Mouse (Mus musculus) CD4-positive helper T cell, adult 2 months (primary cell): Measurements from ENCODE around the gene Zfp273.
"Not testable (repeated sequence)": the region's sequence is repeated elsewhere in the genome, so short reads cannot be mapped to it uniquely, and the experiment has no call there.

Experiments used
- DNase-seq: peaks from one replicate; pipeline ENCODE4 v3.0.0-alpha.2; 2012; ENCODE audit warnings: low read depth, missing footprints, low spot score

Zfp273 gene

DNA sequence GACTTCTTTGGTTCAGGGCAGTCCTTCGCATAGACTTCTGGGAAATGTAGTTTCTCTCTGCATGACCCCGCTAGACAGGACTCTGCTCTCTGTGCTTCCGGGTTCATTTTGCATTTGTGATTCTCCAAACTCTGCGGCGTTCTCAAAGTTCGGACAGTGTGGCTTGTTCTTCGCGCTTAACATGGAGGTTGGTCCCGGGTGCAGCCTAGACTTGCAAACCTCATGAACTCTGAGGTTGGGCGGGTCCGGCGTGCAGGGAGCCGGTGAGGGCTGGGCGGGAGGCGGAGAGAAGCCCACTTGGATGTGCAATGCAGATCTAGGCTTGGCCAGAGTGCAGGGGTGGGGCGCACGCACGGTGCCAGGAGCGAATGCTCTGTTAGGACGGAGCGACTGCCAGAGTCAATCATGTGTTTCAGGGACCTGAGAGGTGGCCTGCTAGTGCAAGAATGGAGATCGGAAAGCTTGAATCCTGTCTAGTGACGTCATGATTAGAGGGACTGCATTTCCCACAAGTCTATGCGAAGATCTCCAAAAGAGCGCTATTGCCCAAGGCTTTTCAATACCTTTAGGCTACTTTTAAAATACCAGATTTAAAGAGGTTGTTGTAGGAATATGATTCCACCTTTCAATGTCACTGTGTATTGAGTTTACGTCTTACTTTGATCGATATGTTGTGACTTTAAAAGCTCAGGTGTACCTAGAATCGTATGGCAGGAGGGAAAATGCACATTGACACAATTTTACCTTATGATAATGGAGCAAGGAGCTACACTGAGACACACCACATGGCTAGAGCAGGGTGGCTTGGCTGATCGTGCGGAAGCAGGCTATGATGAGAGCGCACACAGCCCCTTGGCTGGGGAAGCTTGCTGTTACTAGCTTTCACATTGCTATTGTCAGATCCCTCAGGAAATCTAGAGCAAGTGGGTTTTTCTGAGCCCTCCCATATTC, at the start of gene Zfp273:
Gene Zfp273 (plus strand): TSS at position 31 of the 951 bp plus-strand sequence.
- peak; percentile 85 for DNase-seq

DNA sequence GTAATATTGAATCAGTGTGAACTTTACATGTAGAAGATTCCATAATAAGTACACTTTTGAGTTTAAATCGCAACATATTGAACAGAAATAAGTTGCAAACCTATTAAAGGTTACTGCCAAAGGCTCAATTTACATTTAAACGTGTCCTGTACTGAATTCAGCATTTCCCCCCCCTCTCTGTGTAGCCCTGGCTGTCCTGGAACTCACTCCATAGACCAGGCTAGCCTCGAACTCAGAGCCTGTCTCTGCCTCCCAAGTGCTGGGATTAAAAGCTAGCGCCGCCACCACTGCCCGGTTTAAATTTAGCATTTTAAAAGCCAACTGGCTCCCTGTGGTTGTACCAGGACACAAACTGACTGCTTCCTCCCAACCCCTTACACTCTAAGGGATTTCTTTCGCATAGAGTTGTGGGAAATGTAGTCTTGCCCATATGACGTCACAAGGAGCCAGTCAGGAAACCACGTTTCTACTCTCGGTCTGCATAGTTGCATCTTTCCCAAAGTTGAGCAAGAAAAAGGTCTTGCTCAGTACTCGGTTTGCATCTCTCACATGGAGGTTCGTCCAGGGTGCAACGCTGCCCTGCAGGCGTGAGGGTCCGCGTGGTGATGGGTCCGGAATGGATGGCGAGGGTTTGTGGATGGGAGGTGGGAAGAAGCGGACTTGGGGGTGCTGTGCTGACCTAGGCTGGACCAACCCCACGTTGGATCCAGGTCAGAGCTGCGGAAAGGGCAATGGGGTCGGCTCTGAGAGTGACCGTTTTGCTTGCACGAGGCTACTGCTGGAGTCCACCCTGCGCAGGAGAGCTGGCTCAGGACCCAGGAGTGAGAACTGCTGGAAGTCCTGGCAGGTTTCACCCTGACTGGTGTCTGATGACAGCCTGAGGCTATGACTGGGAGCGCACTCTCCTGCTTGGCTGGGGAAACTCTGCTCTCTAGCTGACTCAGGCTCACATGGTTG, 34.0 kb upstream of the Zfp273 start, which contains the start of gene Zfp493:
Gene Zfp493 (plus strand): TSS at position 429 of the 957 bp plus-strand sequence.
- peak; percentile 77 for DNase-seq

DNA sequence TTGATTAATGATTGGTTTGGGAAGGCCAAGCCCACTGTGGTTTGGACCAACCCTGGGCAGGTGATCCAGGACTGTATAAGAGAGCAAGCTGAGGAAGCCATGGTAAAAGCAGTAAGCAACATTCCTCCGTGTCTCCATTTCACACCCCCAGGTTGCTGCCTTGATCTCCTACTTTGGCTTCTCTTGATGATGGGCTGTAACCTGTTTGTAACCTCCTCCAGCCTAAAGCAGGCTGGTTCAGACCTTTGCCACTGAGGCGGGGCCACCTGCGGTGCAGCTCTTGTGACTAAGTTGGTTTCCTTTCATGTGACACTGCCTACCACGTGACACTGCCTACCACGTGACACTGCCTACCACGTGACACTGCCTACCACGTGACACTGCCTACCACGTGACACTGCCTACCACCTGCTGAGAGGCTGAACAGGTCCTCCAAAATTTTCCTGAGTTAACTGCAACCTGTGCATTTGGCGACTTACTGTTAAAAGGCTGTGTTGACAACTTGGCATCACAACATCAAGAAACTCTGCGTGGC, 21.6 kb upstream of the Zfp273 start:
- DNase-seq: no peak

DNA sequence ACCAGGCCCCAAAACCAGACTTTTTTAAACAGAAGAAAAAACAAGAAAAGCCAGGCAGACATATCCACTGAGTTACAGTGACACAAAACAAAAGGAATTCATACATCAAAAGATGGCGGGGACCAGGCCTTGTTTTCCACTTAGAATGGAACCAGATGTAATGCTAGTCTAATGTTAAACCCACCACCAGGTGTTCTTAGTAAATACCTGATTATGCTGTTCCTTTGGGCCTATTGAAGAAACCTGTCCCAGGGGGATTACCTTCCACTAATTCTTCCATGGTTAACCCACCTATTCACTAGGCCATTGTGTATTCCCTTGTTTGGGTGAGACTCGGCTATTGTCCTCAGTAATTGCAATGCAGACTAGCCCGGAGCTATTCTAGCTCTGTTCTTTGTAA, 14.9 kb upstream of the Zfp273 start:
- DNase-seq: no peak

DNA sequence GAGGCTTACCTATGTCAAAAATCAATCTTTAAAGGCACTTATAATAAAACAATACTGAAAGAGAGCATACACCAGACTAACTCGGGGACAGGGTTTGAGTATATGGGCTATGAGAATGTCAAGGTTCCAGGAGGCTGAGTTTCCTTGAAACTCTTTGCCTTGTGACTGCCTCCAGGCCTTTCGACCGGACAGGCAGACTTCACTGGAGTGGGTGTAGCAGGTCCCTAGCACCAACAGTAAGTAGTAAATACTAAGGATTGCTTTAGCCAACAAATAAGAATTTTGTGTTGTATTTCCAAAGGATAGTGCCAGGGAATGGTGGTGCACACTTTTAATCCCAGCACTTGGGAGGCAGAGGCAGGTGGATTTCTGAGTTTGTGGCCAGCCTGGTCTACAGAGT, 14.4 kb upstream of the Zfp273 start:
- not testable (repeated sequence) for DNase-seq

DNA sequence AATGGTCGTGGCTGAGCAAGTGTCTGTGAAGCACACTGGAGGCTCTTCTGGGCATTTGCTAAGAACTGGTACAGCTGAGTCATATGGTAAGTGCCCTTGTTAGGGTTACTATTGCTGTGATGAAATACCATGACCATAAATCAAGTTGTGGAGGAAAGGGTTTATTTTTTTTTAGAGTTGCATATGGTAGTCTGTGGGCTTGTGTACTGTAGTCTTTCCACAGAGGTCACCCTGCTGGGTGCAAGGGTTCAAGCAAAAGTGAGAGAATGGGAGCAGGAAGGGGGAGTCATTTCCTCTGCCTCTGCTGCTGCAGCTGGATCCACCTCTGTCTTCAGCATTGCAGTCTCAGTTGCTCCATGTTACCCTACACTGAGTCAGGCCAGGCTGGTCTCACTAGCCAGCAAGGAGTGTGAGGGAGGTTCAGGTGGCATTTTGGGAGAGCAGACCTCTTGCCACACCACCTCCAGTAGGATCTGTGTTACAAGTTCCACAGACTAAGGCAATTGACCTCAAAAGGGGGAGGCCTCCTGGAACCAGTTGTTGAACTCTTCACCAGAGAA, 1.8 kb upstream of the Zfp273 start:
- no peak for DNase-seq

DNA sequence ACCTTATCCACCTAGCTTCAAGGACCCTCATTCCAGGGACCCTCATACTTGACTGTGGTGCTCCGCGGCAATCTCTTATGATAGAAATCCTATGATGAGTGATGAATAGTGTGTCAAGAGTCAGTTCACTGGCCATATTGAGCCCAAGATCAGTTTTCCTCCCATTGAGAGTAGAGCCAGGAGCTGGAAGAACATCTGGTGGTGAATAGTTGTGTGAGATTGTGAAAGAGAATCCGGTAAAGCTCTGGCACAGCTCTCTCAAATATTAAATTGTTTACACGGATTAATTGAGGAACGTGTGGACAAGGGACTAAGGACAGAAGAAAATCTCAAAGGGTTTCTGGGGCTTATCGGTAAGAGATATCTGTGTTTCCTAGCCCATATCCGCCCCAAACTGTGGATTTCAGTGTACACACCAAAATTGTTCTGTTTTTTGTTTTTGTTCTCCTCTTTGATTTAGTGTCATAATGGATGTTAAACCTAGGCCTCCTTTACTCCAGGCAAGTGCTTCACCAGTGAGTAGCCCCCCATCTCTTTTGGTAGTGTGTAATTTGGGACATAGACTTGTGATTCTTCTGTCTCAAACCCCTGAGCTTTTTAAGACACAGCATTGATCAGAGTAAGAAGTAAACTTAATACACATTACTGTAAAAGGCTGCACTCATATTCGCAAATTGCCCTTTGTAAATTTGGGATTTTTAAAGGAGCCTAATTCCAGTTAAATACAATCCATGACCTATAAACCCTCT, 405 bp upstream of the Zfp273 start:
- DNase-seq: no peak

DNA sequence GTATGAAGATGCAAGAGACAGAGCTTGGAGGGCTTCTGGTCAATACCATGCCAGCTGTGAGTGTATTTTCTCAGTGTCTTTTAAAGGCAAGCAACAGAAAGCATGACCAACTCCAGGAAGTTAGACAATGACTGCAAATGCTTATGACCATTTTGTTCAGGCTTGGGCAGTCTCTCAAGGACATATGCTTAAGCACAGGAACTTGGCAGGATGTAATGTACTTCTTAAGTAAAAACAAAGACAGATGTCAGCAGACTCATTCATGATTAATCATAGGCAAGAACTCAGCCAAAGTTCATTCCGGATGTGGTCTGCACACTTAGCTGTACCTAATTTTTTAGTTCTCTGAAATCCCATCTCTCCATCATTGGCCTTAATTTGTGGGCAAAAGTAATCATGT, 5.1 kb downstream of the Zfp273 start:
- no peak for DNase-seq

DNA sequence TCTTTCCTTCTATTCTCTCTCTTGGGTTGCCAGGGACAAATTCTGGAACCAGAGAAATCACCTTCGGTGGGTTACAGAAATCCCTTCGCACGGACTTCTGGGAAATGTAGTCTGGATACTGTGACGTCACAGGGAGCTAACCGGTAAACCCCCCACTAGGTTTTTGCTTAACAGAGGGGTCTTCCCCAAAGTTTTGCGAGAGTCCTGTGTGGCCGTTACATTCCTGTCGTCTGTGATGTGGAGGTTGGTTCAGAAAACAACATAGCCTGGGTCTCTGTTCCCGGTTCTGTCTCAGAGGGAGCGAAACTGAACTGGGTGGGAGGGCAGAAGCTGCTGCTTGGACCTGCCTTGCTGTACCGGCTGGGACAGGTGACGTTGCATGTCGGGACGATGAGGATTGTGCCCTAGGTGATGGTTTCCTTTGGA, 17.4 kb downstream of the Zfp273 start, which contains the start of gene Gm10037:
Gene Gm10037 (plus strand): TSS at position 196 of the 426 bp plus-strand sequence.
- DNase-seq: peak; percentile 58

DNA sequence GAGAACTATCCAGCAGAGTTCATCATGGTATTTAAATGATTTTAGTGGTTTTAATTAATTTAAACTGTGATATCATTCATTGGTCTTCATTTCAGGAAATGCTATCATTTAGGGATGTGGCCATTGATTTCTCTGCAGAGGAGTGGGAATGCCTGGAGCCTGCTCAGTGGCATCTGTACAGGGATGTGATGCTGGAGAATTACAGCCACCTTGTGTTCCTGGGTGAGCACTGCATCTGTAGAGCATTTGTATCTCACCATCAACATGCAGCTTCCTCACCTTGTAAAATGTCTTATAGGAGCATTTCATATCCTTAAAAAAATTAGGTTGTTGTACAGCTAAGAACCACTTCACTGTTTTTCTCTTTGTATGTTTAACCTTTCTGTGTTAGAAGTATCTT, 19.6 kb downstream of the Zfp273 start:
- DNase-seq: not testable (repeated sequence)

DNA sequence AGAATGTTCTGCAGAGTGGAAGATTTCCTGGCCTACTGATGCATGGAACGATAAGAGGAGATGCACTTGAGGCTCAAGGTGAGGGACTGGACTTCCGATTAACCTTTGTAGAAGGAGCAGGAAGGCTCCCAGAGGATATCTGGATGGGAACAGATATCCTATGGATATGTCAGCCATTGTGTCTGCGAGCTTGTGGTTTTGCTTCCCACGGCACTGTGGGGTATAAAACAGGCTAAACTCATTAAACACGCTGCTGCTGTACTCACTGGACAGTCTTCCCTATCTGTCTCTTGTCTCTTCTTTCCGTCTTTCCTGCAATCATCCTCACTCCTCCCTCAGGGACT, 30.2 kb downstream of the Zfp273 start:
- peak; percentile 2 for DNase-seq

DNA sequence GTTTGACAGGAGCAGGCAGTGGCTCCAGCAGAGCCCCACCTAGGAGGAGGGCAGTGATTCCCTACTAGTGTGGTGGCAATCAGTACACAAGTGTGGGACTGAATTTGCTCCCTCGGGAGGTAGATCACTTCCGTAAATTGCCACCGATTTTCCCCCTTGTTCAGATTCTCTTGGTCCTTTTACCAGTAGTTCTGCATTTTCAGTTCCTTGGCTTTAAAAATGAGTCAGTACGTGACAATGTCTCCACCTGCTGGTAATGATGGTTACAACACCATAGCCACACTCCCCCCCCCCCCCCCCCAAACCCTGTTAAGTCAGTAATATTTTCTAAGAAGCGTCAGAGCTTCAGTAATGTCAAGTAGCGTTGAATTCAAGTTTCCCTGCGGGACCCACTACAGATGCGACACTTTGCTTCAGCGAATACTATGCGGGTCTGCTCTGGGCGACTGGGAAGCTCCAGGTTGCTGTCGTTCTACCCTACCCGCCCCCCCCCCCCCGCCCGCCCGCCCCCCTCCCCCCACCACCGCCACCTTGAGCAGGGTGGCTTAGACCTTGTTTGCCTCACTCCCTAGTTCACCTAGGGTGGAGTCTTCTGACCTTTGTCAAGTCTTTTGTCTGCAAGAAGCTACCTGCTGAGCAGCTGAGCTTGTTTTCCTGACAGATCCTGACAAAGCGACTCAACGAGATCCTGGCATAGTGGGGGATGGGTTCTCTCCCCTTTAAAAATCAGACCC, 30.7 kb downstream of the Zfp273 start:
- peak; percentile 68 for DNase-seq

DNA sequence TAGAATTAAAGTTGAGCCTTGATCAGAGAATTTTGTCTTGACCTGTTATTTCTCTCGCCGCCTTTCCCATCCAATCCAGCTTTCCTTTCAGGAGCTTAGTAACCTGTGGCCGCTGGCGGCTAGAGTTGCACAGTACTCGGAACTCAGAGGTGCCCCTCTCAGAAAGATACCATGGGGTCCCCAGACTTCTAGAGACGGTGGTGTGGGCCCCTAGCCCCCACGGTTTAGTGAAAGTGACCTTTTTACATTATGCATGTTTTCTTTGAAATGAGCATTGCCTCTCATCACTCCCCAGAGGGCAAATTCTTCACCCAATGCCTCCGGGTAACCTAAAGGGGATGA, 31.3 kb downstream of the Zfp273 start:
- DNase-seq: no peak

DNA sequence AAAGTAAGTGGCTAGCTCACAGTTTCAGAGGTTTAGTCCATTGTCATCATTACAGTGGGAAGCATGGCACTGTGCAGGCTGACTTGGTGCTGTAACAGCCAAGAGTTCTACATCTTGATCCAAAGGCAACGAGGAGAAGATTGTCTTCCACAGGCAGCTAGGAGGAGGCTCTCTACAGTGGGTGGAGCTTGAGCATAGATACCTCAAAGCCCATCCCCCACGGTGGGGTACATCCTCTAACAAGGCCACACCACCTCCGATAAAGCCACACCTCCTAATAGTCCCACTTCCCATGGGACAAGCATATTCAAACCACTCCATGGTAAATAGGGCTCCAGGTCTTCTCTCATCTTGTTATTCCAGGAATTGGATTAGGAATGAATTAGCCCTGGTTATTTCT, 36.8 kb downstream of the Zfp273 start:
- DNase-seq: no peak

DNA sequence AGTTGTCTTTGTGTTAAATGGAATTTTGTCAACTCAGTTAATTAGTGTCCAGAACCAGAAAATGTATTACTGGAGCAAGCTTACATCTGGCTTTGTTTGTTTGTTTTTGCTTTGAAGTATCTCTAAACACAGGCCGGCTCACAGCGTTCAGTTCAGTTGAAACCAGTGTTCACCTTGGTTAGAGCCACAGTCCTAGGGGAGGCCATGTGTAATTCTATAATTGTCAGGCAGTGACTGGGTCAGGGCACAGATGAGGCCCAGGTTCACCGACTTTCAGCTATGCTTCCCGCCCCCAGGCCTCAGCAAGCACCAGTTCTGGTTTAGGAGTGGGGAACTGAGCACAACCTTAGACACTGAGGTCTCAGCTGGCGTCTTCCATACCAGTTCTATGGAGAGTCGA, 39.6 kb downstream of the Zfp273 start:
- DNase-seq: no peak

DNA sequence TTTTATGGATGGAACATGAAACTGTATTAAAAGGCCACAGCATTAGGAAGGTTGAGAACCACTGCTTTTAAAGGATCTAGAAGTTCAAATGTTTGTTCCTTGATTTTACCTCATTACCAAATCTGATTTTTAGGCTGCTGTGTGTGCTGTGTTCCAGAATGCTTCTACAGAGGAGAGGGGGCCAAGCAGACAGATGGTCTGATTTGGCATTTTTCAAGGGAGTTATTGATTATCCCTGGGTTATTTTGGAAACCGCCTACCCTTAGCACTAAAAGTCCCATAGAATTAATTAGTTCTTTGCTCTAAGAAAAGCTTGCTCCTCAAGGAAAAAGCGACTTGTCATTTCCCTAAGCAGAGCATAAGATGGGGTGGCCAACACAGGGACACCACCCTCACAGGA, 40.4 kb downstream of the Zfp273 start:
- DNase-seq: no peak

DNA sequence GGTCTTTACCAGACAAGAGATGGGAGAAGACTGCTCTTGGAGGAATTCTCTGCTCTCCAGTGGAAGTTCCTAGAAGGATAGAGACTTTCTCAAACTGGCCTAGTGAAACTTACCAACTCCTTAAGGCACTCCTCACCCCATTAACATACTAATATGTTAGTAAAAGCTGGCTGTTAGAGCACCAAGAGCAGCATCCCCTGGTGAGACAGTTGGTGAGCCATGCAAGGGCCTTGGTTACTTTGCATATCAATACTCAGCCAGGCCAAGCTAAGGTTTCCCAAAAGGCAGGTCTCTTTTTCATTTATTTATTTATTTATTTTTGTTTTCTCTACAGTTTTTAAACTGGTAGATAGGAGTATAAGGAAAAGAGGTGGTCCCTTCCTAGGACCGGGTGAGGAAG, 43.8 kb downstream of the Zfp273 start:
- DNase-seq: no peak

DNA sequence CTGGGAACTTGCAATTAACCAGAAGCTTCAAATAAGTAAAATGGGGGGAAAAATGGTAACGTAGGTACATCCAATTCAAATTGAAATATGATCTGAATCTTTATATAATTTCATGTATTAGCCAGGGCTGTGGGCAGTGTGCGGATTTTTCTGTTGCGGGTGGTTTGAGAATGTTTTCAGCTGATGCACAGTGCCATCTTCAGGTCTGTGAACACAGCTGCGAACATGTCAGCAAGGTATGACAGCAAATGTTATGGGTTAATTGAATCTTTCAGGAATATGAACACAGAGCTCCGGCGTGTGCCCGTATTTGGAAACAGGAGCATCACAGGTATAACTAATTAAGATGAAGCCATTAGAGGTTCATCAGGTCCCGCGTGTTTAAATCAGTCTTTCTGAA, 49.0 kb downstream of the Zfp273 start:
- DNase-seq: no peak

DNA sequence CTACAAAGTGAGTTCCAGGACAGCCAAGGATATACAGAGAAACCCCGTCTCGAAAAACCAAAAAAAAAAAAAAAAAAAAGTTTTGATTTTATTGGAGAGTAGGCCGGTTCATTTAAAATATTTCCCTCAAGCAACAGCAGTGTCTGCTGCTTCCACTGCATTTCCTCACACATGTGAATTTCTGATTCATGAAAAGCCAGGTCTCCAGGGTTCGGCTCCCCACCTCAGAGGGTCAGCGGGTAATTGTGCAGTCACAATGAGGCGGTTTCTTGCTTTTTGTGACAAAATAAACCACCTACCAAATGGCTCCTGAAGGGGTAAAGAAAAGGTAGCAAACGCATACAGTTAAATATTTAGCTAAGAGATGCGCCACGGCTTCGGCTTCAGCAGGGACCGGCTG, 49.5 kb downstream of the Zfp273 start, which contains the start of gene BC048507:
Gene BC048507 (plus strand): TSS at position 301 of the 400 bp plus-strand sequence.
- no peak for DNase-seq

DNA sequence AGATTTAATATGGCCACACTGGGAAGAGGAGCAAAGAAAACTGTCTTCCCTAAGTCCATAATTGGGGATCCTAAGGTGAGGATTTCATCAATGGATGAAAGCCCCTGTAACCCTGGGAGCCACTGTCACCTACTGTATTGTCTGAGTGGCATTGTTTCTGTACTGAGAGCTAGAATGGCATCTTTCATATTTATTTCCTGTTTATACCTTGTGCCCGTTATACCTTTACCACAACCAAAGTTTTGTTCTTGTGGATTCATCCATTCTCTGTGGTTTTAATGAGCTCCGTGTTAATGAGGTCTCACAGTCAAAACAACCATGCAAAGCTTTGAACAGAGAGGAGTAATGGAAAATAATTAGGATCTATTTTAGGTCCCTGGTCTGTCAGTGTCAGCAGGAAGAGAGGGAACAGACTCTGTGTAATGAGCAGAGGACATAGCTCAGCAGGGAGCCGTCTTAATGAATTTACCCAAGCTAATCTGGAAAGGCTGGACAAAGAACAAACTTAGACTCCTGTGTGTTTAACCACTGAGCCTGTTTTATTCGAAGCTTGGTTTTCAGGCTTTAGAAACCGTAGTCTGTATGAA, 51.3 kb downstream of the Zfp273 start:
- no peak for DNase-seq
